Mouse (Mus musculus) midbrain, embryonic 12.5 days (tissue): ENCODE data around the gene Txlna. TPM values are rescaled to one million over a fixed set of nuclear protein-coding genes. Genes with fewer than 3 reads are reported as not detected.

Experiments used
- ATAC-seq: fragments of 200-750 bp; cut with Nextera tagmentation; 2 replicates; pipeline ENCODE4 v1.8.0; 2017; ENCODE audit warnings: low read depth, moderate TSS enrichment, moderate library complexity; ENCODE audit not compliant: low FRiP score
- H3K27ac ChIP-seq: fragments of 300-500 bp; sonication (generic); replicated peaks from 2 replicates; pipeline ENCODE4 v1.5.1; 2016; ENCODE audit warnings: mild to moderate bottlenecking
- H3K27me3 ChIP-seq: fragments of 300-500 bp; sonication (generic); 2 replicates; pipeline ENCODE4 v1.6.1; 2016; ENCODE audit warnings: mild to moderate bottlenecking
- H3K36me3 ChIP-seq: fragments of 300-500 bp; sonication (generic); 2 replicates; pipeline ENCODE4 v1.6.1; 2016
- H3K4me1 ChIP-seq: fragments of 300-500 bp; sonication (generic); 2 replicates; pipeline ENCODE4 v1.6.1; 2016
- H3K4me2 ChIP-seq: fragments of 300-500 bp; sonication (generic); replicated peaks from 2 replicates; pipeline ENCODE4 v1.6.1; 2016; ENCODE audit warnings: mild to moderate bottlenecking, moderate library complexity
- H3K4me3 ChIP-seq: fragments of 300-500 bp; sonication (generic); 2 replicates; pipeline ENCODE4 v1.5.1; 2016; ENCODE audit warnings: mild to moderate bottlenecking
- H3K9ac ChIP-seq: fragments of 300-500 bp; sonication (generic); replicated peaks from 2 replicates; pipeline ENCODE4 v1.6.1; 2016; ENCODE audit warnings: mild to moderate bottlenecking, moderate library complexity
- H3K9me3 ChIP-seq: fragments of 300-500 bp; sonication (generic); 2 replicates; pipeline ENCODE4 v1.6.1; 2016; ENCODE audit warnings: mild to moderate bottlenecking
- WGBS: fragments of 180-500 bp; shearing (Covaris S2); methylation state at CpG from one replicate; pipeline ENCODE4 v1.1.7; 2016; 5-methylcytosine and 5-hydroxymethylcytosine counted together
- polyA plus RNA-seq: library from polyadenylated mRNA; unstranded; fragments of >200 nt; fragmentation: Nextera tagmentation; extraction: Ambion mirVana; gene quantifications from 2 replicates; pipeline ENCODE4 v1.2.1, GENCODE M21; 2016

Gene Txlna
- polyA plus RNA-seq, 1 experiment from 2014 or later, result 91.8 TPM

GRCm38 (mm10) chr4:129648656-129649055, 7.8 kb upstream of the Txlna start:
- Histone ChIP-seq H3K27me3 (no peaks in the 10 kb centered on the region), H3K27ac (no peak overlapping the region), H3K4me1 (no peaks in the 10 kb centered on the region), H3K9ac (no peak overlapping the region), H3K9me3 (no peaks in the 10 kb centered on the region), H3K4me2 (no peak overlapping the region), H3K36me3 (peaks cover 86% of the 10 kb centered on the region), H3K4me3 (no peak overlapping the region)
- ATAC-seq, result no peak
- WGBS, result 90% methylated on average over 1 of the region's 1 CpGs

DNA sequence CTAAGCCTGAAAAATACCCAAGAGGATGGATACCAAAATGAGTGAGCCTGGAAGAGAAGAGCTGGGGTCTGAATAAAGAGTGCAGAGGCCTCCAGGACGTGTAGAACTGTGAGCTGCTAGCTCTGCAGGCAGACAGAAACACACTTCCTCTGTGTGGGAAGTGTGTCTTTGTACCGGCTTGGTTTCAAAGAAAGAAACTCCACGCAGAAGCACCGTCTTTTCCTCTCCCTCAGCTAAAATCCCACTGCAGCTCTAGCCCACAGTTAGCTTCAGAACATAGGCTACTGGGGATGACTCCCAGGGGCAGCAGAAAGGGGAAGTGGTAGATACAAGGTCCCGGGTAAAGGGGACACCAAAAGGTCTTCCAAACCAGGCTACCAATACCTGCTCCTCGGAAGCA, 4.3 kb upstream of the Txlna start:
- H3K9me3 ChIP-seq, result no peaks in the 10 kb centered on the region
- 93% methylated on average over 6 of the region's 6 CpGs for WGBS
- H3K4me1 ChIP-seq, result peaks cover 5% of the 10 kb centered on the region; the same call in 1 of the 2 replicates
- H3K9ac ChIP-seq, result no peak overlapping the region
- no peak for ATAC-seq
- no peak overlapping the region for H3K4me2 ChIP-seq
- no peaks in the 10 kb centered on the region for H3K27me3 ChIP-seq
- peaks cover 58% of the 10 kb centered on the region for H3K36me3 ChIP-seq
- no peak overlapping the region for H3K27ac ChIP-seq
- H3K4me3 ChIP-seq, result no peak overlapping the region

DNA sequence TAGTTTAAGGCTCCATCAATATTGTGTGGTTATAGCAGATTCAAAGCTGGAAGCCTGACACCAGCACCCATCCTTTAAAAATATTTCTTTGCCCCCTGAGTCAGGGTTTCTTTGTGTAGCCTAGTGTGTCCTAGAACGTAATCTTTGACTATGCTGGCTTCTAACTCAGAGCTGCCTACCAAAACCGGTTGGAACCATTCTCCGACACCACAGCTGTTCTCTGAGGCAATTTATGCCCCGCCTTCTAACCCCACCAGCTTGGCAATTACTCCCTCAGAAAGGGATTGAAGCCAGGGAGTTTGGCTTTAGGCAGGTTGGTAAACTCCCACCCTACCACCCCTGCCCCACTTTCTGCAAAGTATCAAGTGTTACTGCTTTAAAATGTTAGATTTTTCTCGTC, 891 bp upstream of the Txlna start:
- Histone ChIP-seq H3K27me3 (no peaks in the 10 kb centered on the region), H3K36me3 (peaks cover 49% of the 10 kb centered on the region), H3K9ac (no peak overlapping the region), H3K4me2 (0 out of 2 replicates have a peak overlapping the region, but pooled peaks have one; percentile 24), H3K4me3 (no peak overlapping the region), H3K9me3 (no peaks in the 10 kb centered on the region), H3K27ac (no peak overlapping the region), H3K4me1 (peaks cover 27% of the 10 kb centered on the region)
- no peak for ATAC-seq
- 66% methylated on average over 5 of the region's 5 CpGs for WGBS

DNA sequence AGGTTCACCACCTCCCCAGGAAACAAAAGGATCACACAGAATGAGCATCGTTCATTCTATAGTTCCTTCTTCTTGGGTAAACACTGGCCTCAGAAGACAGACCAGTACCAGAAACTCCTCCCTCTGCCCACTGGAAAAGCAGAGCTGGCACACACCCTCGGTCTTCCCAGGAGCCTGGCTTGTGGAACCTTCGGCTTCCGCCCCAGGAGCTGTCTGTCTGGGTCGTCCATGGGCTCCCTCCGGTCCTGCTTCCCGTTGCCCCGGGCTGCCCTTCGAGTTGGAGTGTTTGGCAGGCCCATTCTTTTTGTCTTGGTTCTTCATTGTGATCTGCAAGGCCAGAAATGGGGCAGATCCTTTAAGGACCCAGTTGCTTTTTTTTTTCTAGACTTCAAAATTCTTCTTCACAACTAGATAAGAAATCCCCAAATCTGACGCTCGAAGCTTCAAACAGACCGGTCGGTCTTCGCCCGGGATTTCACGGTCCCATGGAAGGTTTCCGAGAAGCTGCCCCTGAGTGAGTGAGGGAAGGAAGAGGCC, 696 bp downstream of the Txlna start:
- H3K27ac ChIP-seq, result peak overlapping the region; percentile 88
- WGBS, result 9% methylated on average over 17 of the region's 17 CpGs
- no peaks in the 10 kb centered on the region for H3K27me3 ChIP-seq
- H3K36me3 ChIP-seq, result peaks cover 49% of the 10 kb centered on the region
- ATAC-seq, result no peak
- peak overlapping the region; percentile 76 for H3K9ac ChIP-seq
- H3K4me3 ChIP-seq, result peak overlapping the region; percentile 62
- H3K4me2 ChIP-seq, result peak overlapping the region; percentile 91
- H3K9me3 ChIP-seq, result no peaks in the 10 kb centered on the region
- peaks cover 27% of the 10 kb centered on the region for H3K4me1 ChIP-seq

- Histone ChIP-seq H3K4me2 (peak overlapping the region; percentile 91), H3K27ac (no peak overlapping the region), H3K9me3 (no peaks in the 10 kb centered on the region), H3K9ac (peak overlapping the region; percentile 76; the same call in 1 of the 2 replicates), H3K4me3 (peak overlapping the region; percentile 62), H3K27me3 (no peaks in the 10 kb centered on the region), H3K4me1 (peaks cover 27% of the 10 kb centered on the region), H3K36me3 (peaks cover 50% of the 10 kb centered on the region)
- WGBS, result 89% methylated on average over 15 of the region's 15 CpGs
- no peak for ATAC-seq
Measured at GRCm38 (mm10) chr4:129639221-129639620, 1.6 kb downstream of the Txlna start.

GRCm38 (mm10) chr4:129633852-129634251, 7.0 kb downstream of the Txlna start:
- Histone ChIP-seq H3K4me3 (no peak overlapping the region), H3K9ac (no peak overlapping the region), H3K27me3 (no peaks in the 10 kb centered on the region), H3K9me3 (no peaks in the 10 kb centered on the region), H3K4me1 (peaks cover 15% of the 10 kb centered on the region), H3K27ac (no peak overlapping the region), H3K4me2 (no peak overlapping the region), H3K36me3 (peaks cover 97% of the 10 kb centered on the region)
- no peak for ATAC-seq
- whole genome bisulfite sequencing, result 93% methylated on average over 6 of the region's 6 CpGs

- Histone ChIP-seq H3K4me1 (peaks cover 5% of the 10 kb centered on the region; the same call in 1 of the 2 replicates), H3K4me3 (no peak overlapping the region), H3K27ac (no peak overlapping the region), H3K27me3 (no peaks in the 10 kb centered on the region), H3K4me2 (no peak overlapping the region), H3K9ac (no peak overlapping the region), H3K9me3 (no peaks in the 10 kb centered on the region), H3K36me3 (peaks cover 100% of the 10 kb centered on the region)
- 92% methylated on average over 12 of the region's 12 CpGs for WGBS
- no peak for ATAC-seq
Measured at GRCm38 (mm10) chr4:129631867-129632266, 9.0 kb downstream of the Txlna start.

DNA sequence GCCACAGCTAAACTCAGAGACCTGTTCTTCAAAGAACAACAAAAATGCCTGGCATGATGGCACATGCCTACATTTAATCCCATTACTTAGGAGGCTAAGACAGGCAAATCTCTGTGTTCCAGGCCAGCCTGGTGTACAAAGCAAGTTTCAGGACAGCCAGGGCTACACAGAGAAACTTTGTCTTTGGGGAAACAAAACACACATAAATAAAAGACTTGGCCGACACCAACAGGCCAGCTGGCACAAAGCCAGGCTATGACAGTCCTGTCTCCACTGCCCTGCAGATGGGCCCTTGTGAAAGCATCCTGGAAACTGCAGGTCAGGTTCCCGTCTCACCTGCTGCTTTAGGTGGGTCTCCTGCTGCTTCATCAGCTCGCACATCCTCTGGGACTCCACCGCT, 9.9 kb downstream of the Txlna start:
- WGBS, result 84% methylated on average over 4 of the region's 4 CpGs
- H3K4me2 ChIP-seq, result no peak overlapping the region
- H3K4me1 ChIP-seq, result peaks cover 5% of the 10 kb centered on the region; the same call in 1 of the 2 replicates
- H3K27me3 ChIP-seq, result no peaks in the 10 kb centered on the region
- H3K4me3 ChIP-seq, result no peak overlapping the region
- H3K36me3 ChIP-seq, result peaks cover 100% of the 10 kb centered on the region
- ATAC-seq, result no peak
- H3K9me3 ChIP-seq, result no peaks in the 10 kb centered on the region
- no peak overlapping the region for H3K27ac ChIP-seq
- H3K9ac ChIP-seq, result no peak overlapping the region

DNA sequence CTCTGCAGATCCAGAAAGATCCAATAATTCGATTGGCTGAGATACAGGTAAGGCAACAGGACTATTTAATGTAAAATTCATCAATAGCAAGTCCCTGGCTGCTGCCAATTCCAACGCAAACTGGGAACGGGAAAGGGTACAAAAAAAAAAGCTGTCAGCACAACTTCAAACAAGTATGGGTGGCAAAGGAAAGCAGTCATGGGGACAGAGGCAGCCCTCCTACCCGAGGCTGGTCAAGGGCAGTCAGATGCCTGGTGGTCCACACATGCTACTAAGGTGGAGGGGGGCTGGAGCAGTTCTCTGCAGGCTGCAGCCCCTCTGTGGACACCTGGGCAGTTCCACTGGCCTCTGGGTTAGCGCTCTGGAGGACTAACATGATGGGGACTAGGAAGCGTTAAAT, 14.8 kb downstream of the Txlna start:
- Histone ChIP-seq H3K27me3 (no peaks in the 10 kb centered on the region), H3K4me3 (no peak overlapping the region), H3K9ac (no peak overlapping the region), H3K36me3 (peaks cover 52% of the 10 kb centered on the region), H3K4me1 (peaks cover 32% of the 10 kb centered on the region), H3K4me2 (no peak overlapping the region), H3K27ac (no peak overlapping the region), H3K9me3 (no peaks in the 10 kb centered on the region)
- 82% methylated on average over 6 of the region's 6 CpGs for WGBS
- no peak for ATAC-seq

GRCm38 (mm10) chr4:129625496-129625895, 15.4 kb downstream of the Txlna start:
- Histone ChIP-seq H3K9me3 (no peaks in the 10 kb centered on the region), H3K27ac (peak overlapping the region; percentile 88), H3K27me3 (no peaks in the 10 kb centered on the region), H3K4me2 (peak overlapping the region; percentile 84; the same call in 1 of the 2 replicates), H3K9ac (no peak overlapping the region), H3K36me3 (peaks cover 51% of the 10 kb centered on the region), H3K4me3 (no peak overlapping the region), H3K4me1 (peaks cover 30% of the 10 kb centered on the region)
- WGBS, result 34% methylated on average over 4 of the region's 4 CpGs
- ATAC-seq, result no peak

DNA sequence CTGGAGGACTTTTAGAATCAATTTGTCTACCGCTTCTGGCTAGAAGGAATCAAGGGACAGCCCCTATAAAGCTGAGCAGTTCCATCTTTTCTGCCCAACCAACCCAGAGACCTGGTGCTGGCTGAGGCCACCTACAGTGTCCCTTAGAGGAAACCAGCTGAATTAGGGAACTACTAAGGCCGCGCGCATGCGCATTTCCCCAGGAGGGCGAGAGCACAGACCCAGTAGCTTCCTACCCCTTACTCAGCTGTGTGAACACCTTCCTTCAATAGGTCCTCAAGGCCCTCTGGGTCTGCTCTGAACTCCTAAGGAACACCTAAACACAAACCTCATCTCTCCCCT, 15.9 kb downstream of the Txlna start:
- Histone ChIP-seq H3K27ac (peak overlapping the region; percentile 88), H3K36me3 (peaks cover 46% of the 10 kb centered on the region), H3K27me3 (no peaks in the 10 kb centered on the region), H3K4me1 (peaks cover 30% of the 10 kb centered on the region), H3K4me3 (peak overlapping the region; percentile 59), H3K9ac (peak overlapping the region; percentile 72; the same call in 1 of the 2 replicates), H3K4me2 (peak overlapping the region; percentile 84), H3K9me3 (no peaks in the 10 kb centered on the region)
- 0 out of 2 replicates have a peak, but pooled peaks have one; percentile 8 for ATAC-seq
- under 1% methylated on average over 6 of the region's 6 CpGs for WGBS

DNA sequence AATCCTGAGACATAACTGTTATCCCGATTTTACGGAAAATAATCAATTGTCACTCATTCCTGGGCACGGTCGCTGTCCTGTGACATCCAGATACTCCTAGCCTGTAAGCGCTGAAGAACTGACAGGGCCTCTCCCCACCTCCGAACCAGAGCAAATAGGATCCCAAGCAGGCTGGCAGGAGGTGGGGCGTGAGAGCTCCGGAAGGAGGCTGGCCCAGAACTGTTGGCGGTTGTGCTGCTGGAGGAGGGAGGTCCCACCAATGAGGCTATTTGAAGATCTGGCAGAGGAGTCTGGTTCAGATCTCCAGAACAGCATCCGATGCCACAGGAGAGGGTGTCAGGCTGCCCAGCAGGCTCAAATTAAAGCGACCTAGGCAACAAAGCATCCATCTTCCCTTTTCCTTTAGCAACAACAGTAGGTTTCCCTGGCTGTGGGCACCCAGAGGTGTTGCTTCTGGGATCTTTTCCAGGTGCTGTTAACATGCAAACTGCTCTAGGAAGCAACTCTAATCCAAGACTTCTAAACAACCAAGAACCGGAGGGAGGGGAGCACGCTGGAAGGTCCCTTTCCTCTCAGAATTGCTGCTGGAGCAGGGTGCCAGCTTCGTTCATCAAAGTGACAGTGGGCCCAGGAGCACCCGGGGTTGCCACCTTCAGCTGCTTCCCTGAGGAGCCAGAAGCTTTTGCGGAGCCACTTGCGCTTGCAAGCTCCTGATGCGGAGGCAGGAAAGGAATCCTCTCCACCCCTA, 16.4 kb downstream of the Txlna start:
- H3K36me3 ChIP-seq, result peaks cover 40% of the 10 kb centered on the region
- no peaks in the 10 kb centered on the region for H3K27me3 ChIP-seq
- H3K27ac ChIP-seq, result peak overlapping the region; percentile 88
- H3K9ac ChIP-seq, result peak overlapping the region; percentile 72
- peak; percentile 87 for ATAC-seq
- peaks cover 30% of the 10 kb centered on the region for H3K4me1 ChIP-seq
- WGBS, result under 1% methylated on average over 18 of the region's 18 CpGs
- peak overlapping the region; percentile 59 for H3K4me3 ChIP-seq
- no peaks in the 10 kb centered on the region for H3K9me3 ChIP-seq
- H3K4me2 ChIP-seq, result peak overlapping the region; percentile 84
